Mouse (Mus musculus): Measurements from ENCODE around the gene Ksr1. TPM values are rescaled to one million over a fixed set of nuclear protein-coding genes. Genes with fewer than 3 reads are reported as not detected.

Ksr1 gene
- total RNA-seq, 2 experiments from 2014 or later: 10.4 to 11.9 TPM

DNA sequence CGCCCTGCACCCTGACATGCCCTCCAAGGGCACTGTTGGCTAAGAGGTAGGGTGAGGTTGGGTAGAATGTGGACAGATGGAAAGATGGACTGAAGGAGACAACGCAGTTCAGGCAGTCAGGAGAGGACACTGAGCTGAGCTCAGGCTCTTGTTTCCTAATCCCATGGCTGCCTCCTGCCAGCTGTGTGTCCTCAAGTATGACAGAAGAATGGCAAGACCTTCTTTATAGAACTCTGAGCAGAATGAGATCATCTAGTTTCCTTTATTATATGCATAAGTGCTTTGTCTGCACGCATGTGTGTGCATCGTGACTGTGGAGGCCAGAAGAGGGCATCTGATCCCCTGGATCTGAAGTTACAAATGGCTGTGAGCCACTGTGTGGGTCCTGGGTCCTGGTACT lies 72.6 kb downstream of the Ksr1 start:
- DNase-seq: peak; percentile 59 to 63
- intact Hi-C loops (cut with DNase I): no loop called here

DNA sequence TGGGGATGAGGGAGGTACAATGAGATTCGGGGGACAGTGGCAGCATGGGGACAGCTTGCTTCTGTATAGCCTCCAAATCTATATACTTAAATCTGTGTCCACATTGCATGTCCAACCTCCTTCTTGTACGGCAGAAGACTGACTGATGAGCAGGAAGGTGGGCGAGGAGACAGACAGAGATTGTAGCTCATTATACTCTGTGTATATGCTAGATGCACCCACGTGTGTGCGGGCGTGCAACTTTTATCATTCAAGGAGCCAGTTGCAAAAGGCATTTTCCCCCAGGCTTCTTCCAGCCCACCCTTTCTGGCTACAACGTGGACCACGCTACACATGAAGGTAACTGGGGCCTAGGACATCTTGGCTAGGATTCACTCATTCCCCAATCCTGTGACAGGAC lies 74.1 kb downstream of the Ksr1 start:
- intact Hi-C loops (cut with DNase I): no loop called here
- no peak for DNase-seq

DNA sequence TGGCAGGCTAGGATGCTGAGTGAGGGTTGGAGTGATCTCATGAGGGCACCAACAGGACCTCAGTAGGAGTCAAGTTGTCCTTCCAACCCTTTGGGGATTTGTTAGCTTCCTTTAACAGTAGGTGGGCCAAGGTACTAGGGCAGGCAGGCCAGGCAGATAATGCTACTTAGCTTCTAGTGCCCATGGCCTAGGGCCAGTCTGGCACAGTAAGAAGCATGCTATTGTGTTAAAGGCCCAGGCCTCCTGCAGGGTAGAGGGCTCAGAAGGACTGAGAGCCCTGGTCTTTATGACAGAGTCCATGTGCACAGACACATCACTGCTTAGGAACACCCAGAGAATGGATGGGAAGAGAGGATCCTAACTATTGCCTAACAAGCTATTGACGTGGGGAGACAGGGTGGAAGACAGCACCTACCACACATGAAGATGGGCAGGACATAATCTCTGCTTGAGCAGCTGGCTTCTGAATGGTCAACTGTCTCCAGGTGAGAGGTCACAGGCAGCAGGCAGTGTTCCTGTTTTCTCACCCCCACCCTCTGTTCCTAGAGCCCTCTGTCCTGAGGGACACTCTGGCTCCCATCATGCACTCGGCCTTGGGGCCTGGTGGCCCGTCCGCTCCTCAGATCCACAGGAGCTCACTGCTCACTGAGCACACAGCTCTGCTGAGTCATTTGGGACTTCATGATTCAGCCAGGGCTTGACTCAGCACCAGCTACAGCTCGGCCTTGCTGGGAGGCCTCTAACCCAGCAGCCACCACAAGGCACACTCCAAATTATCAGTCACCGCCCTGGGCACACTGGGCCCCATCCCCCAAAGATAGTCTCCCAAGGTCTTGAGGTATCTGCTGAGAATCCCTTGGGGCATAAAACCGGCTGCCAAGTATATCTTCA lies 74.9 kb downstream of the Ksr1 start:
- intact Hi-C loops (cut with DNase I): loop anchor here (2.0 kb wide), 1 partner anchor 73 kb away; no protein-coding TSS in a partner anchor
- peak in 1 of 2 experiments; percentile 55 for DNase-seq

DNA sequence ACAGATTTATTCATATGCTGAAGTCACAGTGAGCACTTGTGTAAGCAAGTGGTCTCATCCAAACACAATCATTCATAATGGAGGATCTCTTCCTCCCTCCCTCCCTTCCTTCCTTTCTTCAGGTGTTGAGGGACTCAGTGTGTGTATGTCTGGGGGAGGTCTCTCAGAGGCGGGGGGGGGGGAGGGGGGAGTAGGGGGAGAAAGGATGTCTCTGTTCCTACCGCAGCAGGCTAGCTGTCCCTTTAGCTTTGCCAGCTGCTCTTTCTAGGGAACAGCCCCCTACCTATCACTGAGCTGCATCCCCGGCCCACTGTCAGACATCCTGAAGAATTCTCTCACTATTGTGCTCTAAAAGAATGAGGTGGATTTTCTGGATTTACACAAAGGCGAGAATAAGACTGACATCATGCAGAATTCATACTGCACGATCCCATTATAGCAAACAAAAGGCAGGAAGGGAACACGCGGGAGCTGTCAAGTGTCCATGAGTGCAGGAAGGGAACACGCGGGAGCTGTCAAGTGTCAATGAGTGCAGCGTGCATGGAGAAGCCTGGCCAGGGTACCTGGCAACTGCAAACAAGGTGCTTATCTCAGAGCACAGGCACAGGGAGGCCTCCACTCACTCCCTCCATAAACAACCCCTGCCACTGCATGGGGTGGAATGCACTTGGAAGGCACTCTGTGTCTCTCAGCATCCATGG lies 76.6 kb downstream of the Ksr1 start:
- no peak for DNase-seq
- intact Hi-C loops (cut with DNase I): loop anchor here (2.0 kb wide), 1 partner anchor 75 kb away; no protein-coding TSS in a partner anchor

DNA sequence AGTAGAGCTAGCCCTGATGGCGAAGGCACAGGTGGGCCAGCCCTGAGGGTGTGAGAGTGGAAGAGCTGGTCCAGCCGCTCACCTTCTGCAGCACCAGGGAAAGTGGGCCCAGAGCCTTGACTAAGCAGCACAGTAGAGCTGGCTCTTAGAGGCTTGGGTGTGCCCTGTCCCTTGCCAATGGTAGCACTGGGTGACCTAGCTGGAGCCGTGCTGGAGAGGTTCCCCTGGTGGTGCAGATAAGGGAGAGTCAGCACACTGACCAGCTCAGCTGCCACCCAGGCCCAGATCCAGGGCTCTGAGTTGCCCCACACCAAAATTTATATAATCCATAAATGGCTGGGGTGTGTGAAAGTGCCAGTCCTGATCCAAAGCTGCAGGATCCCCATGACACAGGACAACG lies 79.0 kb downstream of the Ksr1 start:
- no peak for DNase-seq
- intact Hi-C loops (cut with DNase I): no loop called here

DNA sequence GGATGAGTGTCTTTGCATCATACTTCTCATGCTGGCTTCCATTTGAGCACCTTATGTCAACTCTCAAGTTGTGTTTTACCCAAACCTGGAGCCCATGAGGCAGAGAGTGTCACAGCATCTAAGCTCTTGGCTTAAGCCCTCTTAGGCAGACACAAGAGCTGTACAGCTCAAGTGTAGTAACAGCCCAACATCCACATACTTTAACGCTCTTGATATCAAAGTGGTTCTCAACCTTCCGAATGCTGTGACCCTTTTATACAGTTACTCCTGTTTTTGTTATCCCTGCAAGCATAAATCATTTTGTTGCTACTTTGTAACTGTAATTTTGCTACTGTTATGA lies 80.0 kb downstream of the Ksr1 start:
- no peak for DNase-seq
- intact Hi-C loops (cut with DNase I): no loop called here

DNA sequence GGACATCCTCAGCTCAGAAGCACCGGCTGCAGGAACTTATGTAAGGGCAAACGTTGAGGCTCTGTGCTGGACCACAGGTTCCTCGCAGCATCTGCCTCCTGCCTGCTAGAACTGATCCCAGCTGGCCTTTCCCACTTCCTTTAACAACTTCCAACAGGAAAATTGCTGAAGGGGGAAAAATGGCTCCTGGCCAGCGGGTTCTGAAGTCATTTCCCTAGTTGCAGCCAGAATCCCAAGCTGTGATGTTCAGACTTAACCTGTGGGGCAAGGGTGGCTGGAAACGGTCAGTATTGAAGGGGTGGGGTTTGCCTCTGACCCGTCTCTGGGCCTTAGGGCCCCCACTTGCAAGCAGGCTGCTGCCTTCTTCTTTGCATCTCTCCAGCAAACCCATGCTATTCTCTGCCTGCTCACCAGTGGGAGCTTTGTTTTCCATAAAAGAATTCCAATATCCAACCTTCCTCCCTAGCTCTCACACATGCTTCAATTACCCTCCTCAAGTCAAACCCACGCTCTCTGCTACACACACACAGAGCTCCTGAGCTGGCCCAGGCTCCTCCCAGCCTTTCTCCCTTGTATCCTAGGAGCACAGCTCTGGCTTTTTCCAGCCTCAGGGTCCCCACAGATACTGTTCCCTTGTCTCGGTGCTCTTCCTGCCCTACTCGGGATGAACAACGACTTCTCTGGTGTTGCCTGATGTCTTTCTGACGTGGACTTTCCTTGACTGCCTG lies 80.6 kb downstream of the Ksr1 start:
- intact Hi-C loops (cut with DNase I): loop anchor here (2.0 kb wide), 1 partner anchor 35 kb away; no protein-coding TSS in a partner anchor
- peak; percentile 89 to 91 for DNase-seq

DNA sequence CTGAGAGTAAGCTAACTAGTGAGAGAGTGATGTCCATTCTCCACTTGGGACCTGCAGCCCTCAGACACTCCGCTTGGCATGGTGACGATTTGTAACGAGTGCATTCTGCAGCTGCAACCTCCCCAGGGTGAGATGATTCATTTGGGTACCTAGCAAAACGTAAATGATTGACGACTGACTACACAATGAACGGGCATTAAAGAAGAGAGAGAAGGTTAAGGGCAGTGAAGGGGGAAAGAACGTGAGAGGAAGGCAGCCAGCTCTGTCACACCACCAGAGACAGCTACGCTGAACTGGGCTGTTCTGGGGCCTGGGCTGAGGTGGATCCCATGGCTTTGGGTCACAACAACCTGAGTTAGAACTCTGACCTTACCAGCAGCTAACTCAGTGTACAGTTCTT lies 81.9 kb downstream of the Ksr1 start:
- intact Hi-C loops (cut with DNase I): loop anchor here (2.0 kb wide), 1 partner anchor 34 kb away; no protein-coding TSS in a partner anchor
- no peak for DNase-seq

DNA sequence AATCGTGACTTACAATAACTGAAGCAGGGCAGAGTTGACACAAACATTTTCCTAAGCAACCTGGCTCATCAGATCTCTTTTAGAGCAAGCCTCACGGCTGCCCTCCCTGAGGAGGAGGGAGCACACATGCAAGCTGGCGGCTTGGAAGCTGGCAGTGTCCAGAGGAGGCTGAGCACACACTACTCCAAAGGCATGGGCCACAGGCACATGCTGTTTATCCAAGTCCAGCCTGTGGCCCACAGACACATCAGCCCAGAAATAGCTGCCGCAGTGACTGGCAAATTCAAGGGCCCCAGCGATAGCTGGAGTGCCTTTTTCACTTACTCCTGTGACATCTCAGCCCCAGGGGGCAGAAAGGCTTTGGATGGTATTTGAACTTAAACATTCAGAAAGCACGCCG lies 82.6 kb downstream of the Ksr1 start:
- no peak for DNase-seq
- intact Hi-C loops (cut with DNase I): loop anchor here (2.0 kb wide), 1 partner anchor 33 kb away; no protein-coding TSS in a partner anchor

DNA sequence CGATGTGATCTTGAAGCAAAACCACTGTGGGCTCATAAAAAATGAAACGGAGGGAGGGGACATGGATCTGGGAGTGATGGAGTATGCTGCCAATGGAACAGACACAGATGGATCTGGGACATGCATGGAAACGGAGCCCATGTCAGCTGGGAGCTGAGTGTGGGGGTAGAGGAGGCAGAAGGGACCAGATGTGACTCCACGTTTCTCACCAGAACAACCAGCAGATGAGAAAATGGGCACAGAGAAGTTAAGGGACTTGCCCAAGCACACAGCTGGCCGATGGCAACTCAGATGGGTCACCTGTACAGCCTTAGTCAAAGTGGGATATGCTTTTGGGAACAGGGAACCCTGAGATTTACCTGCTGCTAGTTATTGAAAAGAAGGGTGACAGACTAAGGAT lies 83.3 kb downstream of the Ksr1 start:
- DNase-seq: no peak
- intact Hi-C loops (cut with DNase I): no loop called here

DNA sequence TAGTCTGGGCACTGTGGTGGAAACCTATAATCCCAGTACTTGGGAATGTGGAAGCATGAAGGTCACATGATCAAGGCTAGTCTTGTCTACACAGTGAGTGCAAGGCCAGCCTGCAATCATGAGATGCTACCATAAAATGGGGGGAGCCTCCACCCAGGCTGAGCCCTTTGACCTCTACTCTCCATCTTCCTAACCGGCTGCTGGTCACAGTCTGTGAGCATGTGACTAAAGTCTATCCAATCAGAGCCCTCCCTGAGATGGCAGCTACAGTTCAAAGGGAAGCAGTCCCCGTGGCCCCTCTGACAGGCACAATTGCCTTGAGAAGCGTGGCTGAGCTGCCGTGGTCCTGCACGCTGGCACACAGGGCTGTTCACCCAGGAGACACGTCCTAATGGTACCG lies 84.4 kb downstream of the Ksr1 start:
- intact Hi-C loops (cut with DNase I): no loop called here
- DNase-seq: no peak

DNA sequence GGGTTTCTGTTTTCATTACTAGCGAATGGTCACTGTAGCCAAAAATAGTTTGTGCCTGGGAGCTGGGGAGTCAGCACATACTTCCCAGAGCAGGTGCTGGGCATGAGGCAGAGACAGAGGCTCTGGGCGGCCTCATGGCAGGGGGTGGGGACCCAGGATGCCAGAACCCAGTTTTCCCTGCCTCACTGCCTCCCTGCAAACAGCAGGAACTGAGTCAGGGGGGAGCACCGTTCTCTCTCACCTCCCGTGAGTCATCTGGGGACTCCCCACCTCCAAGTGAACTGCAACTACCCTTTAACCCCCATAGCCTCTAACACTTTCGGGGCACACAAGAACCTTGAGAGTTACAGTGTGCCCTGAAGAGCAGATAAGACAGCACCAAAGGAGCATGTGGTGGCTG lies 86.4 kb downstream of the Ksr1 start:
- intact Hi-C loops (cut with DNase I): no loop called here
- no peak for DNase-seq

DNA sequence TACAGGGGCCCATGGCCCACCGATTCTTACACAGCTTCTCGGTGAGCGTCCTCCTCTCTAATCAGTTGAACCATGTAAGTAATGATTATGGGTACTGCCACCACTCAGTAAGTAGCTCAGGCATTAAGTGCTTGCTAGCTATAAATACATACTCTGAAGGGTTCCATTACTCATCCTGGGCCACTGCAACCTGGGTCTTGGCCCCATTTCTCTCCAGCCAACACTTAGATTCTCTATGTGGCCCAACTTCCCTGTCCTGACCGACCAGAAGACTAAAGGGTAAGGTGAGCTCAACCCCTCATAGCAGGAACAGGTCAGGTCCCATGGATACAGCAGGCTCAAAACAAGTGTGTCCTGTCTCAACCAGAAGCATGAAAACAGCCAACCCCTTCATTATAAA lies 87.1 kb downstream of the Ksr1 start:
- intact Hi-C loops (cut with DNase I): no loop called here
- DNase-seq: no peak

DNA sequence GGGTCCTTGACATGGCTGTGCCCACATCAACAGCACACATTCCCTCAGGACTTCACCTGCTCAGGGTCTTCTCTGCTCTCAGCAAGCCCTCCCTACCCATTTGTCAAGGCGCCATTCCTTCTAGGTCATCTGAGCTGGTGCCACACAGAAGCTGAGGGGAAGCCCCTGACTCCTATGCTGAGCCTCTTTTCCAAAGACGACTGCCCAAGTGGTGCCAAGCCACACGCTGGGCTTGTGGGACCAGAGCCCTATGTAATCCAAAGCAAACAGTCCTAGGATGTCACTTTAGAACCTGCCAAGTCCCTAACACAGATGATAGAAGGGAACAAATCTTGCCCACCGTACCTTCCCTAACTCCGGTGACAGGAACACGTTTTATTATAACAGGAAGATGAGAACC lies 87.6 kb downstream of the Ksr1 start:
- intact Hi-C loops (cut with DNase I): no loop called here
- DNase-seq: no peak

DNA sequence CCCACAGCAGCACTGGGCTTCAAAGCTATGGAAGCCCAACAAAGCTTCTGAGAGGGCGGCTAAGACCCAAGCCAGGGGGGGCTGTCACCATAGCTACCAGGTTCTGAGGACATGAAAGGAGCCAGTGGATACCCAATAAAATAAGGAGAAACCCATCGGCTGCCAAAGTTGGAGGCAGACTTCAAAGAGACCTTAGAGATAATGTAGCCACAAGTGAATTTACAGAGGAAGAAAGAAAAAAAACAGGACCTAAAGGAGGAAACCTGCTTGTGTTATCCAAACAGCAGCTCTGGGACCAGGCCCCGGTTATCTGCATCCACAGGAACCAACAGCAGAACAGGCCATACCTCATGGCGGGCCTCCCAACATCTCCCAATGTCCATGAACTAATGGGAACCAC lies 88.4 kb downstream of the Ksr1 start:
- intact Hi-C loops (cut with DNase I): no loop called here
- no peak for DNase-seq

DNA sequence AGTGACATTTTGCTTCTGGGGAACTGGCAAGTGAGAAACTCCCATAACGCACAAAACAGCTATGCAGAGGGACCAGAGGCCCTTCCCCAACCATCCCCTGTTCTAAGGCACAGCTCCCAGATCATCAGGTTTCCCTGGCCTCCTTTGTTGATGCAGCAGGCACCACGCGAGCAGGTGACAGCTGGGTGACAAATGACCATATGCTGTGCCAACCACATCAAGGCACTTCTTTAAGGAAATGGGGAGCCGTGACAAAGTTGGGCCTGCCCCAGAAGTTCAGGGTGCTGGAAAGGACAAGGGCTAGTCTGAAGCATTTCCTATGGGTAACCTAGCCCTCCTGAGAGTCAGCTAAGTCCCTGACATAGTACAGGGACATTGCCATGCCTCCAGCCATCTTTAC lies 89.3 kb downstream of the Ksr1 start:
- no peak for DNase-seq
- intact Hi-C loops (cut with DNase I): no loop called here

DNA sequence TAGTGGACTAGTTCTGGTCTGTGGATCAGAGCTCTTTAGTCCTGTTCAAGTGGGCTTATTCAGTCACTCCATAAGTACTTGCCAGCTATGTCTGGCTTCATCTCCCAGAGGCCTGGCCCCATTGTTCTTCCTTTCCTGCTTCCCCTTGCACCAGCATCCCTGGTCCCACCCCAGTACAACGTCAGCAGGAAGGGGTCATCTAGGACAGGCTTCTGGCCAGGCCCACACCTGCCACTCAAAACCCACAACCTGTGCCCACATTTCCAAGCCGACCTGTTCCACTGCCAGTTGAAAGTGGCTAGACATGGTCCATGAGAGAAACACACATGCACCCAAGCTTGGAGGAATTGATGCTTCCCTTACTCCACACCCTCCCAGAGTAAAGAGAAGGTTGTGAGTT lies 90.2 kb downstream of the Ksr1 start:
- DNase-seq: peak in 1 of 2 experiments; percentile 49
- intact Hi-C loops (cut with DNase I): no loop called here

DNA sequence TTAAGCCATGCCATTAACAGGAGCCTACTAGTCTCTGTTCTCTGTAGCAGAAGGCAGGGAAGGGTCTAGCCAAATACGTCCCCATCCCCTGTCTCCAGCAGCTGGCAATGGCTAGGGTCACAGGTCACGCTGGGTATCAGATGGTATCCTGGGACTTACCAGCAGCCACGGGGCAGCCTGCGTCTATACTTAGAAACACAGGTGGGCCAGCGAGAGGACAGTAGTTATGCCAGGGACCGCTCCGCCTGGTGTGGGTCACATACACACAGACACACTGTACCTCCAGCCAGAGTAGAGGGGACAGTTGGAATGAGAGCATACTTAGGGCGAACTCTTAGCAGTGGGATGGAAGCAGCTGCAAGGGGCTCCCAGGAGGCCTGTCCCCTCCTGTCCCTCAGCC lies 91.0 kb downstream of the Ksr1 start:
- intact Hi-C loops (cut with DNase I): no loop called here
- no peak for DNase-seq

DNA sequence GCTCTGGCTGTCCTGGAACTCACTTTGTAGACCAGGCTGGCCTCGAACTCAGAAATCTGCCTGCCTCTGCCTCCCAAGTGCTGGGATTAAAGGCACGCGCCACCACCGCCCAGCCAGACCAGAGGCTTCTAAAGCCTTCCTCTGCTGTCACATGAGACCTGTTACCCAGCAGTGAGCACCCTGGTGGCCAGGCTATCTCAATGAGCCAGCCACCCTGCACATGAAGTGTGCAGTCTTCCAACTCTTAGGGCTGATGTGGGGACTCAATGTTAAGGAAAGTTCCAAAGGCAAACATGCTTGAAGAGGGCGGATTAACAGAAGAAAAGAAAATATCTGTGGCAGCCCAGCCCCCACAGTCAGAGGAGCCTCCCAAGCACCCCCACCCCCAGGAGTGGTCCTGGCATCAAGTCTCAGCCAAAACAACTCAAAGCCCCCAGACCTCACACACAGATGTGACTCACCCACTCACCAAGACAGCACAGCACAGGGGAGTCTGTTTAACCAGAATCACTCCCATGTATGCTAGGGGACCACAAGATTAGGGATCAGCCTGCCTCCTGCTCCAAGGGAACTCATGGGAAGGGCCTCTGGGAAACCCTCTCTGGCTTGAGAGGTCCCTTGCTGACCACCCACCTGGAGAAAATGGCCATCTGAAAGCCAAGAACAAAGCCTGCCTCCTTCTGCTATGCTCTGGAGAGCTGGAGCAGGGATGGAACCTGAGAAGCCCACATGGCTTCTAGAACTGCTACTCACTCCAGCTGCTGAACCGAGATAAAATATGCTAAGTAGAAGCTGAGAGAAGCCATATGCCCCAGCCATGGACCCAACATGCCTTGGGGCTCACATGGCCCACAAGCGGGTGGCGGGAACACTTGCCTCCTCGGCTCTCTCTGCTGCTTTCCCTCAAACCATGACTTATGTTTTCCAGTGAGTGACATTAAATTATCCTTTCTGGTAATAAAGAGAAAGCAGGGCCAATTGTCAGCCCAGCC lies 91.8 kb downstream of the Ksr1 start:
- intact Hi-C loops (cut with DNase I): no loop called here
- peak; percentile 47 to 51 for DNase-seq

DNA sequence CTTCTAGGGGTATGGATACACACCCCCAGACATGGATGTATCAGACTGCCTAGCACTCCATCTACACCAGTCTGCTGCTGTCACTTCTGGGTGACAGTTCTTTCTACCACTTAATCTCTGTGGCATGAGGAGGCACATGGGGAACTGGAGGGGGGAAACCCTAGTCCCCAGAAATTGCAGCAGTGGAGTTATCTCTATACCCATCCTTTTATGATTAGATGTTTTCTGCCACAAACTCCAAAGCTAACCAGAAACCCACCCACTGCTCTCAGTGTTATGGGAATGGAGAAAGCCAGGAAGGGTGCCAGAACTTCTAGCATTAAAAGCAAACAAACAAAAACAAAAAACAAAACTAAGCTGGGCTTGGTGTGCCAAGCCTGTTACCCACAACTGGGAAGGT lies 92.8 kb downstream of the Ksr1 start:
- intact Hi-C loops (cut with DNase I): no loop called here
- no peak for DNase-seq
